Mouse (Mus musculus) layer of hippocampus, adult 9-10 months (tissue): Measurements from ENCODE around the gene Slco1a4.
"Not testable (repeated sequence)": the region's sequence is repeated elsewhere in the genome, so short reads cannot be mapped to it uniquely, and the experiment has no call there.

Experiments used
- DNase-seq: peaks from one replicate; pipeline ENCODE4 v3.0.0; 2022; ENCODE audit warnings: low spot score

Slco1a4 gene

DNA sequence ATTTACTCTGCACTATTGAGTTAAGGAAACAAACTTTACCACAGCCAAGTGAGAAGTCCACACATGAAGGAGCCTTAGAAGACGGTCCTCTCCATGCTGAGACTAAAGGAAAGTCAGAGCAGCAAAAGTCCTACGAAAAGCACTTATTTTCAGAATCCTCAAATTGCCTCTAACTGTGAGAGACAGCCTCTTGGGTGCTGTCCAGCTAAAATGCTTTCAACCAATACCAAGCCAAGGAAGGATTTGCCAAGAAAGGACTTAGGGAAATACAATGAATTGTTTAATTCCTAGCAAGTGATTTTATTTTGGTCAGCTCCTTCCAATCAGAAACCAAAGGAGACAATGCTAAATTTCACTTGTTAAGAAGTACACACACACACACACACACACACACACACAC, at the start of gene Slco1a4:
Gene Slco1a4 (minus strand): TSS at position 115 of the 400 bp plus-strand sequence.
- DNase-seq, result no peak

DNA sequence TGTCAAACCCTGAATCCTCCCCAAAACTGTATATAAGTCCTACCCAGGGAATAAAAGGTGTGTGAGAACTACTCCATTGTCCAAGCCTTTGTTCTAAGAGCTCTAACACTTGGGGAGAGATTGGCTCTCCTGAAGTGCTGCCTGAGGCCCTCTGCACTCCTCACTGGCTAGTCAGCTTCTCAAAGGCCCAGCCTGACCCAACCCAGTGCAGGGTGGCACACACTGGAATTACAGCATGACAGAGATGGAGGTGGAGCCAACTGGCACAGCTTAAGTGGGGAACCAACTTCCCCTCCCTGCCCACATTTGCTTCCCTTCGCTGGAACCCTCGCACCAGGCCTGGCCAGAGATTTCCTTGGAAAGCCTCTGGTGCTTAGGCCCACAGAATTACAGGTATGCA, 42.2 kb upstream of the Slco1a4 start:
- no peak for DNase-seq

- no peak for DNase-seq
These were observed 33.7 kb upstream of the Slco1a4 start for GRCm38 (mm10) chr6:141889723-141890122.

DNA sequence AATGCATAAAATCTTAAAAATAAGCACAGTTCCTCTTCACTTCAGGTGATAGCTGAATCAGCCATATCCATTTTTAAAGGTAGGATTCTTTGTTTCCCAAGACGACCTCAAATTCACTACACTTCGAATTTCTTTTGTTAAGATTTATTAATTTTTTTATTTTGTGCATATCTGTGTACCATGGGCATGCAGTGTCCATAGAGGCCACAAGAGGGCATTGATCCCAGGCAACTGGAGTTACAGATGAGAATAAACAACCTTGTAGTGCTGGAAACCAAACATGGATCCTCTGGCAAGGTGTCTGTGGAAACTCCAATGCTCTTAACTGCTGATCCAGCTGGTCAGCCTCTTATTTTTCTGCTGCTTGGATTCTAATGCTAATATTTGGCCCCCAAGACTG, 32.2 kb upstream of the Slco1a4 start:
- no peak for DNase-seq

- no peak for DNase-seq
These were observed 26.6 kb upstream of the Slco1a4 start for GRCm38 (mm10) chr6:141882581-141882980.

DNA sequence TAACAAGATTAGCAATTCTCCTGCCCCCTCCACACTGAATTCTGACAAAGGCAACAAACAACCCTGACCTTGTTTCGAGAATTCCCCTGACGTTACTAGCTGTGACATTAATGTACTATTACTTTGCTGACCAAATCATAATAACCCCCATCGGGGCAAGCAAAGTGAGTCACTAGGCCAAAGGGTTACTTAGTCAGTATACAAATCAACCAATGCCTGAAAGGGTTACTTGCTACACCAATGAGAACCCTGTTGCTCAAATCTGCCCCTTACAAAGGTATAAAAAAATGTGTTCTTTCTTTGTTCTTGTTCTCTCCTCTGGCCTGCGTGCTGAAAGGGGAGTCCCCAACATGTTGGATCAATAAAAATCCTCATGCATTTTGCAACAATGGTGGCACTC, 19.7 kb upstream of the Slco1a4 start:
- not testable (repeated sequence) for DNase-seq

GRCm38 (mm10) chr6:141871711-141872110, 15.7 kb upstream of the Slco1a4 start:
- no peak for DNase-seq

DNA sequence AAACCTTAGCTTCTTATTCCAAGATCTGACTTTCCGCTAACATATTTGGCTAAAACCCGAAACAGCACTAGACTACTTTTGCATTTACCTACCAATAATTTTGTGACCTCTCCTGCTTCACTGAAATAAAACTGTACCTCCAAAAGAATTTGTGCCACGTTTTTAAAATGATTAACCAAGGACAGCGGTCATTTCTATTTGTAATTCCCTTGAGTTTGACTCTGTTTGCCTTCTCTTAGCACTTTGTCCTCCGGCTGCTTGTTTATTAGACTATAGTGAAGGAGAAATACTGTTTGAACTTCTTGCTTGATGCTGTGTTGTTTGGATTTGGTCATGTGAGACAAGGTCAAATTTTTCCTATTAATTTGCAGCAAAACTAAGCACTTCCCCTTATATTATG, 12.7 kb upstream of the Slco1a4 start:
- DNase-seq, result no peak

DNA sequence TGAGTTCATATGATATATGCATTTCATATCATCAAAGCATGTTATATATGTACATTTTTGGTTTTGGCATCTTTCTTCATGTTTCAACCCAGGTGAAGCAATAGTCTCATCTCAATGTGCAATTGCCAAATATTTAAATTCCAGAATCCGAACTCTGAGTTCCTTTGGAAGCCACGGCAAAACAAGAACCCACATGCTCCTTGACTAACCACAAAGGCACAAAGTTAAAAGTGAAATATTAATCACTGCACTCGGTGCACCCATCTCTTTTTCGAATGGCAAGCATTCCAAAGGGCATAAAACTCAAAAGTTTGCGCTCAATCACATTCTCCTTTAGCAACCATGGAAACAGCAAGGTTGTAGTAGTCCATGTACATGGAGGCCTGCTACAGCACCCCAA, 10.0 kb upstream of the Slco1a4 start:
- DNase-seq, result no peak

DNA sequence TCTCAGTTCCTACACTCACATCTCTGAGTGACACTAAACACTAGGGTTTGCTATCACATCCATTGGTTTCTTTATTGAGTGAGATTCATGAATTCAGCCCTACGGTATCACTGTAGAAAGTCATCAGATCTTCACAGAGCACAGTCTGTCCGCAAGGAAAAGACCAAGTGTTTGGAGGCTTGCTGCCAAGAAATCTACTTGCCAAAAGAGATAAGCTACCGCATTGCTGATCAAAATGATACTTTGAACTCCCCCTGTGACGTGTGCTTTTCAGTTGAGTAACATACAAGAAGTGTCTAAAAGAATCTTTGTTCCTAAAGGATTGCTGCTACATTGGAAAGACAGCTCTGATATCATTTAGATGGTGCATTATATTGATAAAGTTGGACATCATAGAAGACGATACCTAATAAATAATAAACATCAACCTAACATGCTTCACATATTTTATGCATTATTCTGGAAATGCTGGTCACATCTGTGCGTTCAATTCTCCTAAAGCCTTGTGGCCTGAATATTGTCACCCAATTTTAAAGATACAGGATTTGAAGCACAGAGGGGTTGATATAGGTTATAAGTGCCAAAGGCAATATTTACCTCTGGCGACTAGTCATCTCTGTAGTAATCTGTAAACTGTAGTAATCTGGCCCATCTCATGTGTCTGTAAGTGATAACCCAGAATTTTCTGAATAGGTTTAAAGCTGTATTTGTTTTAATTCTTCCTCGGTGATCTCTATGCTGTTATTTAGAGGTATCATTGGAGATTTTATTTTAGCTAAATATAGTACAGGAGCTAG, 1.9 kb upstream of the Slco1a4 start:
- no peak for DNase-seq

DNA sequence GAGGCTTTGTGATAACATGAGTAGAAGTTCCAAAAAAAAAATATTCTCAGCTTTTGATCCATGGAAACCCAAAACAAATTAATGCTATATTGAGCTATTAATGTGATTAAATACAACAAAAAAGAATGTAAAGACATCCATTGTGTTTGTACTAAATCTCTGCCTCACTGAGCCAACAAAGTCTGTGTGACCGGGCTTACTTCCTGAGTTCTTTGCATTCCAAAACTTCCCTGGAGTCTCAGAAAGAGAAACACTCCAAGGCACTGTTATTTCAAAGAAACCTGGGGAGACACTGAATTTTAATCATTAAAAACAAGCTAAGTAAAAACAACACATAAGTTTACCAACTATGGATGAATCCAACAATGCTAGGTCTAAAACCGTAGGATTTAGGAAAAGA, 2.4 kb downstream of the Slco1a4 start:
- DNase-seq, result no peak

DNA sequence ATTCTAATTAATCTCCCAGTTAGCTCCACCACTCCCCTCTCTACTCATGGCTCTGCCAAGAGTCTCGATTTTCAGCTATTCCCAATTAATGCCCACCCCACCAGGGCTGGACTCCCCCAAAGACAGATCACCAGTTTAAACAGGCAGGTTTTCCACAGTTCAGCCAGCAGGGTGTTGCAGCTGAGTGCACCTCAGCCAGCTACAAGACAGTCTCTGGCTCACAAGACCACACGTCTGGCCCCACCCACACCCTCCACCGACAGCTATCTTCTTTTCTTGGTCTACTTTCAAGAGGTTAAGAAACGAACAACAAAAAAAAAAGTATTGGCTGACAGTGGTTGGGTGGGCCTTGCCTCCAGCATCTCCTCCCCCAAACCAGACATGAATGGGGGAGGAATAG, 6.9 kb downstream of the Slco1a4 start:
- DNase-seq, result no peak

DNA sequence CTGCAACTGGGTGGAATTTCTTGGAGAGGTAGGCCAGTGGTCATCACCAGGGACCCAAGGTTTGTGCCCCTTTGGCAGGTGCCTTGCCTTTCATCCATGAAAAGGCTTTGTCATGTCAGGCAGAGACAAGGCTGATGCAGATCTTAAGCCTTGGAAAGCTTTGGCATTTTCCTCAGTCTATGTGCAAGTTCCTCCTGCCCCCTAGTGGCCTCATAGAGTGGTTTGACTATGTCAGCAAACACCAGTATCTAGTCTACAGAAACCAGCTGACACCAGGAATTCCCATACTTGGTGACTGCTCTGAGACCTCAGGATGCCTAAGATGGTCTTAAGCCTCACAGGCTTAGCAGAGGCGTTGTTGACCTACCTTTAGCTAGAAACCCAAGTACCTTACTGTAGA, 58.2 kb downstream of the Slco1a4 start:
- no peak for DNase-seq

DNA sequence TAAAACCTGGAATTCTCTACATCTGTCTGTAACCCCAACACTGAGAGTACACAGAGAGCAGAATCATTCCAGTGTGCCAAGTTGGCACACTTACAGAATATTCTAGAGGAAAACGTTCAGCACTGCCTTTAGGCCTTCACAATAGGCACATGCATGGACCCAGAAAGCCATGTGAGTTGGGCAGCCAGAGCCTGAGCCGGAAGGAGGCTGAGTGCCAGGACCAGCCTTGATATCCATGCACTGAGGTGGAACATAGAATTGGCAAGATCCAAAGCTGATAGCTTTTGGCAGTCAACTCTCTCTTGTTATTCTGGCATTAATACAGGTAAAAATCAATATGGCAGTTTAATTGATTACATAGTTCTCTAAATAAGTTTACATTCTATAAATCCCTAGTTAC, 81.5 kb downstream of the Slco1a4 start:
- no peak for DNase-seq

DNA sequence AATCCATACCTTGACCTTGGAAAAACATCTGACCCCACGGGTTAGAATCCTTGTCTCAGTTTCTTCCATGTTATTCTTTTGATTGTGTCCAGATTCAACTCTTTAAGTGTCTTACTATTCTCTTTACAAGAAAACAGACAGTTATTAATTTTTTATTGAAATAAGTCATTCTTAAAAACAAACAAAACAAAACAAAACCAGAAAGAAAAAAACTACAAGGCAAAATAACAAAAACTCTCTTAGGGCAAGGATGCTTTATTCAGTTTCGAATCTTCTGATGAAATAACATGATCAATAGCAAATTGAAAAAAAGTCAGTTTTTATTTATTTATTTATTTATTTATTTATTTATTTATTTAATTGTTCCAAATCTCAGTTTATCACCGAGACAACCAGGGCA, 82.3 kb downstream of the Slco1a4 start, which contains the start of gene Gm5724:
Gene Gm5724 (minus strand): TSS at position 101 of the 400 bp plus-strand sequence.
- no peak for DNase-seq
